In genomic region chr16:10939932-10940331, GRCm38 (mm10) we compare ENCODE assay signal across 19 mouse cellular contexts.
"Had no signal": no experiment of that assay in that cellular context is flagged by ENCODE, and none has a peak within 500 bp of the region (broad histone marks: within the 10 kb centered on the region; RNA-seq: fewer than 3 reads in every experiment).

No protein-coding gene starts in this region.

- H3K9ac ChIP-seq: liver, embryonic 14.5 days; lung, embryonic 14.5 days; midbrain, embryonic 13.5 days; neural tube, embryonic 13.5 days; neural tube, embryonic 15.5 days had no signal

- H3K27me3 ChIP-seq: midbrain, embryonic 13.5 days; neural tube, embryonic 13.5 days; neural tube, embryonic 15.5 days had no signal

- ATAC-seq: midbrain, embryonic 13.5 days; midbrain, embryonic 16.5 days had no signal

- H3K4me2 ChIP-seq: lung, embryonic 14.5 days; midbrain, embryonic 11.5 days; midbrain, embryonic 13.5 days; neural tube, embryonic 13.5 days; neural tube, embryonic 15.5 days had no signal

- H3K9me3 ChIP-seq: midbrain, embryonic 13.5 days; neural tube, embryonic 13.5 days; neural tube, embryonic 15.5 days had no signal

- H3K36me3 ChIP-seq: midbrain, embryonic 13.5 days; neural tube, embryonic 13.5 days; neural tube, embryonic 15.5 days had no signal

- DNase-seq: lung, adult 18-20 months; lung, embryonic 14.5 days; lung, postnatal 10 days; lung, postnatal 4 days; retina, postnatal 1 day; right cerebral cortex, adult 18-20 months; right cerebral cortex, postnatal 25 days; right cerebral cortex, postnatal 4 days; spleen, adult 18-20 months; thymus, adult 18-20 months; thymus, postnatal 14 days; thymus, postnatal 36 days had no signal

- H3K4me1 ChIP-seq: neural tube, embryonic 13.5 days; neural tube, embryonic 15.5 days had no signal

- H3K4me3 ChIP-seq: midbrain, embryonic 13.5 days; myocyte; neural tube, embryonic 13.5 days; neural tube, embryonic 15.5 days had no signal

- H3K27ac ChIP-seq: liver, embryonic 14.5 days; midbrain, embryonic 13.5 days; neural tube, embryonic 13.5 days; neural tube, embryonic 15.5 days had no signal
